Mouse (Mus musculus): ENCODE data around the gene Ltbp4. TPM values are rescaled to one million over a fixed set of nuclear protein-coding genes. Genes with fewer than 3 reads are reported as not detected.

Gene Ltbp4
- polyA plus RNA-seq, 1 experiment: 77.5 TPM

- Histone ChIP-seq H3K4me3 (ENCODE audit: control insufficient read depth, insufficient read depth, low read length) (no peak overlapping the region), H3K27ac (ENCODE audit: control insufficient read depth, insufficient read depth, low read length) (no peak overlapping the region), H3K36me3 (ENCODE audit: control insufficient read depth, insufficient read depth, low read length) (no peaks in the 10 kb centered on the region), H3K27me3 (ENCODE audit: control insufficient read depth, insufficient read depth, low read length) (no peaks in the 10 kb centered on the region), H3K4me1 (replicated peaks; ENCODE audit: control insufficient read depth, insufficient read depth, low read length) (no peaks in the 10 kb centered on the region)
- TF ChIP-seq POLR2A (IDR thresholded peaks at IDR 0.05; ENCODE audit: control insufficient read depth, extremely low read depth, insufficient read depth, low read length, poor library complexity) (no peak), CTCF (IDR thresholded peaks at IDR 0.05; ENCODE audit: borderline replicate concordance, control insufficient read depth, extremely low read depth, insufficient read depth, low read length, poor library complexity) (no peak)
- DNase-seq: no peak
- 95% methylated on average over 20 of the region's 20 CpGs for WGBS
Observed at GRCm38 (mm10) chr7:27266515-27267128, 70.9 kb downstream of the Ltbp4 start.

DNA sequence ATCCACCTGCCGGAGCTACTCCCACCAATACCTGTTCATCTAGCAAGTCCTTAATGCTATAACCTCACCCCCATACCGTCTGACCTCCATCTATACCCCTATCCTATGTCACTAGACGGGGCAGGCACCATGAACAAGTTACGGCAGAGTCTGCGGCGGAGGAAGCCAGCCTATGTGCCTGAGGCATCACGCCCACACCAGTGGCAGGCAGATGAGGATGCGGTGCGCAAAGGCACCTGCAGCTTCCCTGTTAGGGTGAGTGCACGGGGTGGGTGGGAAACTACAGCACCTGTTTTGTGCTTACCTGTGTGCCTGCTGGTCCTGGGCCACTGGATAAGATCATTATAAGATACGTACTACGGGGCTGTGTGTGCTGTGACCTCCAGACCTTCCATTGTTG lies 72.7 kb downstream of the Ltbp4 start:
- no peak for TF ChIP-seq CTCF (IDR thresholded peaks at IDR 0.05; ENCODE audit: borderline replicate concordance, control insufficient read depth, extremely low read depth, insufficient read depth, low read length, poor library complexity)
- TF ChIP-seq POLR2A (IDR thresholded peaks at IDR 0.05; ENCODE audit: control insufficient read depth, extremely low read depth, insufficient read depth, low read length, poor library complexity): no peak
- Histone ChIP-seq H3K27ac (ENCODE audit: control insufficient read depth, insufficient read depth, low read length) (no peak overlapping the region), H3K36me3 (ENCODE audit: control insufficient read depth, insufficient read depth, low read length) (no peaks in the 10 kb centered on the region), H3K27me3 (ENCODE audit: control insufficient read depth, insufficient read depth, low read length) (no peaks in the 10 kb centered on the region), H3K4me1 (replicated peaks; ENCODE audit: control insufficient read depth, insufficient read depth, low read length) (peaks cover 1% of the 10 kb centered on the region; the same call in 1 of the 2 replicates), H3K4me3 (ENCODE audit: control insufficient read depth, insufficient read depth, low read length) (no peak overlapping the region)
- no peak for DNase-seq
- 97% methylated on average over 12 of the region's 12 CpGs for WGBS

DNA sequence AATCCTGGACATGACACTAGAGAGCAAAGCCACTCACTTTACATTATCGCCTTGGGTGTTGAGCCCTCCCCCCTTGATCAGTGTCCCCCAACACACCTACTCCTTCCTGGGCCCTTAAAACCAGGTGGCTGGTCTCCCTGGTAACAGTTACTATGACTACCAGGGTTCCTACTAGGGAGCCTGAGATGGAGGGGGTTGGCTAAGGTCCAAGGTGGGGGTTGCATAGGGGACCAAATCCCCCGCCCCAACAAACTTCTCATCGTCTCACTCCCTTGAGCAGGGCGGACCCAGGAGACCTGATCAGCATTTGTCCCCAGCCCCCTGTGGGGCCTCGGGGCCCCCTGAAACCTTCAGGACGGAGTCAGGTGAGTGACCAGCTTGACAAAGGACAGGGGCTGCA lies 75.6 kb downstream of the Ltbp4 start:
- DNase-seq: no peak
- H3K4me3 ChIP-seq (ENCODE audit: control insufficient read depth, insufficient read depth, low read length): no peak overlapping the region
- no peak overlapping the region for H3K27ac ChIP-seq (ENCODE audit: control insufficient read depth, insufficient read depth, low read length)
- H3K27me3 ChIP-seq (ENCODE audit: control insufficient read depth, insufficient read depth, low read length): no peaks in the 10 kb centered on the region
- 99% methylated on average over 6 of the region's 6 CpGs for WGBS
- TF ChIP-seq POLR2A (IDR thresholded peaks at IDR 0.05; ENCODE audit: control insufficient read depth, extremely low read depth, insufficient read depth, low read length, poor library complexity): no peak
- TF ChIP-seq CTCF (IDR thresholded peaks at IDR 0.05; ENCODE audit: borderline replicate concordance, control insufficient read depth, extremely low read depth, insufficient read depth, low read length, poor library complexity): no peak
- H3K36me3 ChIP-seq (ENCODE audit: control insufficient read depth, insufficient read depth, low read length): no peaks in the 10 kb centered on the region
- H3K4me1 ChIP-seq (replicated peaks; ENCODE audit: control insufficient read depth, insufficient read depth, low read length): peaks cover 17% of the 10 kb centered on the region

- H3K36me3 ChIP-seq (ENCODE audit: control insufficient read depth, insufficient read depth, low read length): no peaks in the 10 kb centered on the region
Observed at GRCm38 (mm10) chr7:27260856-27261255, 76.6 kb downstream of the Ltbp4 start.

GRCm38 (mm10) chr7:27259771-27260170 lies 77.7 kb downstream of the Ltbp4 start:
- TF ChIP-seq CTCF (IDR thresholded peaks at IDR 0.05; ENCODE audit: borderline replicate concordance, control insufficient read depth, extremely low read depth, insufficient read depth, low read length, poor library complexity): no peak
- no peaks in the 10 kb centered on the region for H3K36me3 ChIP-seq (ENCODE audit: control insufficient read depth, insufficient read depth, low read length)
- peaks cover 17% of the 10 kb centered on the region for H3K4me1 ChIP-seq (replicated peaks; ENCODE audit: control insufficient read depth, insufficient read depth, low read length)
- no peak overlapping the region for H3K27ac ChIP-seq (ENCODE audit: control insufficient read depth, insufficient read depth, low read length)
- H3K27me3 ChIP-seq (ENCODE audit: control insufficient read depth, insufficient read depth, low read length): no peaks in the 10 kb centered on the region
- no peak overlapping the region for H3K4me3 ChIP-seq (ENCODE audit: control insufficient read depth, insufficient read depth, low read length)
- no peak for DNase-seq
- WGBS: 8% methylated on average over 5 of the region's 5 CpGs

More at GRCm38 (mm10) chr7:27260856-27261255, 76.6 kb downstream of the Ltbp4 start:
- WGBS: 96% methylated on average over 7 of the region's 7 CpGs
- no peak for DNase-seq
- Histone ChIP-seq H3K27ac (ENCODE audit: control insufficient read depth, insufficient read depth, low read length) (no peak overlapping the region), H3K27me3 (ENCODE audit: control insufficient read depth, insufficient read depth, low read length) (no peaks in the 10 kb centered on the region), H3K4me3 (ENCODE audit: control insufficient read depth, insufficient read depth, low read length) (no peak overlapping the region), H3K4me1 (replicated peaks; ENCODE audit: control insufficient read depth, insufficient read depth, low read length) (peaks cover 17% of the 10 kb centered on the region)
- TF ChIP-seq CTCF (IDR thresholded peaks at IDR 0.05; ENCODE audit: borderline replicate concordance, control insufficient read depth, extremely low read depth, insufficient read depth, low read length, poor library complexity) (no peak), POLR2A (IDR thresholded peaks at IDR 0.05; ENCODE audit: control insufficient read depth, extremely low read depth, insufficient read depth, low read length, poor library complexity) (no peak)

DNA sequence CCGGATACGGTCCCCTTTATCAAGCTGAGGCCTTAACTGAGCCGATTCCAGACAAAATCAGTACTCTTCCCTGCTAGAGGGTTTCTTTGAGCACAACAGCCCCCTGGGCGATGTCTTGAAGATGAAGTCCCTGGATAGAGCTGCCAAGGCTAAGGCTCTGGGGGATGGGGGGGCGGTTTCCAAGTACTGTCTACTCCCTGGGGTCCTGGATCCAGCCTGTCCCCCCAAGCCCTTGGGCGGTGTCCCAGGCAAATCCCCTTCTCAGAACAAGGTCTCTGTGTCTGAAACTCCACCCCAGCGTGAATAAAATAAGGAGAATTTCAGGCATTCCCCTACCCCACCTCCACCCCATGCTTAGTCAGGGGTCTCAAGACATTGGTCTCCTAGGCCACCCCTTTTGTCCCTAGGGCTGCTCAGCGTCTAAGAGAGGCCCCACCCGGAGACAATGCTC lies 78.2 kb downstream of the Ltbp4 start:
- TF ChIP-seq CTCF (IDR thresholded peaks at IDR 0.05; ENCODE audit: borderline replicate concordance, control insufficient read depth, extremely low read depth, insufficient read depth, low read length, poor library complexity) (no peak), POLR2A (IDR thresholded peaks at IDR 0.05; ENCODE audit: control insufficient read depth, extremely low read depth, insufficient read depth, low read length, poor library complexity) (no peak)
- DNase-seq: no peak

More for the DNA sequence above, 78.2 kb downstream of the Ltbp4 start:
- peak overlapping the region; percentile 65 for H3K4me3 ChIP-seq (ENCODE audit: control insufficient read depth, insufficient read depth, low read length)
- no peak overlapping the region for H3K27ac ChIP-seq (ENCODE audit: control insufficient read depth, insufficient read depth, low read length)
- H3K27me3 ChIP-seq (ENCODE audit: control insufficient read depth, insufficient read depth, low read length): no peaks in the 10 kb centered on the region
- H3K36me3 ChIP-seq (ENCODE audit: control insufficient read depth, insufficient read depth, low read length): no peaks in the 10 kb centered on the region
- H3K4me1 ChIP-seq (replicated peaks; ENCODE audit: control insufficient read depth, insufficient read depth, low read length): peaks cover 17% of the 10 kb centered on the region
- 35% methylated on average over 9 of the region's 9 CpGs for WGBS

Data from thymus, adult 2 months (tissue).